Mouse (Mus musculus) embryo, embryonic 9.5 days (tissue): Measurements from ENCODE around the gene Rnd2.
A peak's percentile ranks its signal among the peaks of the same experiment; 100 is the strongest.
"Not testable (repeated sequence)": the region's sequence is repeated elsewhere in the genome, so short reads cannot be mapped to it uniquely, and the experiment has no call there.

Experiments used
- DNase-seq: peaks from one replicate; pipeline ENCODE4 v3.0.0-alpha.2; 2017; ENCODE audit errors: extremely low spot score

The Rnd2 gene

DNA sequence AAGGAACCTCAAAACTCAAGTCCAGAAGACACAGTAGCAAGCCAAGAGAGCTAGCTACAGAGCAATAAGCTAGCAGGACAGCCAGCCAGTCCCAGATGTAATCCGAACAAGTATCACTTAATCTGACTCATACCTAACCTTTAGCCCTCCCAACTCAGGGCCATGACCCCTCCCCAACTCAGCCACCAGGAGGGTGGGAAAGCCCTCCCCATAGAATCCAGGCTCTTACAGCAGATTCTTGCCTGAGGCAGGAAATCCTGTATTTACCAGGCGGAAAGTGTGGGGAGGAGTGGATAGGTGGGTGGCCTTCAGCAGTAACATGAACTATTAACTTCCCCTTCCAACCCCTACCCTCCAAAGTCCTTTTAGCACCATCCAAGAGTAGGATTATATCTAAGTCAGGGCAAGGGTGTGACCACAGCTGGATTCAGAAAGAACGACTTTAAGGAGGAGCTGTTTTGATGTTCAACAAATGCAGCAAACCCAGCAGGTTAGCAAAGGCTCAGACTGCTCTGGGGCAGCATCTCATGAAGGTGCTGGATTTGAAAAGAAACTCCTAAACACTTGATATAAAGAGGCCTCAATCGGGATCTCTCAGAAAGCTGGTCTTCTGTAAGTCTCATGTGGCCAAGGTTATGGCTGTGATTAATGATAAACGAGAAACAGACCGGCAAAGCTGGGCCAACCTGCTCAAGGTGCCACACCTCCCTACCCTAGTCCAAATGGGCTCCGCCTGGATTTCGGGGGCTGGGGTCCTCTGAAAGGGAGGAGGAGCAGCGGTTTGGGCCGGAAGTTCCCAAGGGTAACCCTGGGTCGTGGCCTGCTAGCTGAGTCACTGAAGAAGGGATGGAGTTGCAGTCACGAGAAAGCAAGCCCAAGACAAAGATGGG is at the start of gene Rnd2:
TSS of gene Rnd2 (plus strand) at position 789 of the 890 bp plus-strand sequence.
- no peak for DNase-seq

DNA sequence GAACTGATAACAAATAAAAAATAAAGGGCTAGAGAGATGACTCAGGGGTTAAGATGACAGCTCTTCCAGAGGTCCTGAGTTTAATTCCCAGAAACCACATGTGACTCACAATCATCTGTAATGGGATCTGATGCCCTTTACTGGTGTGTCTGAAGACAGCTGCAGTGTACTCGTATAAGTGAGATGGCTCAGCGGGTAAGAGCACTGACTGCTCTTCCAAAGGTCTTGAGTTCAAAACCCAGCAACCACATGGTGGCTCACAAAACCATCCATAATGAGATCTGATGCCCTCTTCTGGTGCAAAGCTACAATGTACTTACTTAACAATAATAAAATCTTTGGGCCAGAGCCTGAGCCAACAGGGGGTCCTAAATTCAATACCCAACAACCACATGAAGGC is 49.5 kb upstream of the Rnd2 start:
- no peak for DNase-seq

DNA sequence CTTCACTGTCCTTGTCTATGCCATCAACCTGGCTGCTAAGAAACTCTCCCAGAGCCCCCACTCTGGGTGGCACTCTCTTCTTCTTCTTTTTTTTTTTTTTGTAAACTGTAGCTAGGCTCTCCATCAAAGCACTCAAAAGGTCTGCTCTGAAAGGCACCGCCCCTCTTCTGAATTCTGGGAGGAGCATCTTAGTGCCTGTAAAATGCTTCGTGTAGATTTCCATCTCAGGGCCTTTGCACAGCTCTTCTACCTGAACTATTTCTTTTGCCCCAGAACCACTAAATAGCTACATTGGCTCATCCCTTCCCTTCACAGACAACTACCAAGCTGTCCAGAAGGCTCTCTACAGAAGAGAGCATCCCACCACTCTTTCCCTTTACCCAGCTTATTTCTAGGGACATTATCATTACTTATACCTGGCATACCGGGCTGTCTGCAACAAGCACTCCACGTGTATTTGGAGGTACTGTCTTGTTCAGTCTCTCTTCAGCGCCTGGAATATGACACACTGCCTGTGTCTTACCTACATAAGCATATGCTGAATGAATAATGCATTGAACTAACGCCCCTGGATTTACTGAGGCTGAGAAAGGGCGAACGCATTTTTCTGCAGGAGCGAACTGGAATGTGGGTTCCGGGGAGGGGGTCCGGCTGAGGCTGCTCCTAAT is 48.2 kb upstream of the Rnd2 start:
- no peak for DNase-seq

DNA sequence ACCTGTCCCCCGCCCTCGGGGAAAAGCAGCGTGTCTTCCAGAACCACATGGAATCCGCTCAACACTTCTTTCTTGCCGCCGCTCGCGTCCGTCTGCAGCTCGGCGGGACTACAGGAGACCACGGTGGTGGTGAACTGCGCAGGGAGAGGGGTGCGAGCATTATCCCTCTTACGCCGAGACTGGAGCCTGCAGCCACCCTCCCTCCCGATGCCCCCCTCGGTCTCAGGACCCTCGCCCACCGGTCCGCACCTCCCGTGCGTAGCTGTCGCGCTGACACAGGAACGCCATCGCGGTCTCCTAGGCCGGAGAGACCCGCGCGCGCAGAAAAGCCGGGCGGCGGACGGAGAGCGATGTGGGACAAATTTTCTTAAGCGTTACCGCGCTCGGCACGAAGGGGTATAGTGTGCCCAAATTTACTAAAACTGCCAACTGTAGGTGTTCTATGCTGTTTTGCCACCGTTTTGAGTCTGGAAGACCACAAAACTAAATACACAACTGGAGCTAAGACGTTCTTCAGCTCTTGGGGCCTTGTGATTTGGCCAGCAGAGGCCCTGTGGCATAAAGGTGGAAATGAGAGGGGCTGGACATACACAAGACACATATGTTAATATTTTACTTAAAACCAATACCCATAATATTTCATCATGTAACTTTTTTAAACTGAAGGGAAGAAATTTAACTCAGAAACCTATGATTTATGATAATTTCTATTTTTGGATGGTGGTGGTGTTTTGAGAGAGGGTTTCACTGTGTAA is 47.5 kb upstream of the Rnd2 start, which contains the start of gene Aarsd1:
TSS of gene Aarsd1 (minus strand) at position 515 of the 755 bp plus-strand sequence.
- peak; percentile 89 for DNase-seq

DNA sequence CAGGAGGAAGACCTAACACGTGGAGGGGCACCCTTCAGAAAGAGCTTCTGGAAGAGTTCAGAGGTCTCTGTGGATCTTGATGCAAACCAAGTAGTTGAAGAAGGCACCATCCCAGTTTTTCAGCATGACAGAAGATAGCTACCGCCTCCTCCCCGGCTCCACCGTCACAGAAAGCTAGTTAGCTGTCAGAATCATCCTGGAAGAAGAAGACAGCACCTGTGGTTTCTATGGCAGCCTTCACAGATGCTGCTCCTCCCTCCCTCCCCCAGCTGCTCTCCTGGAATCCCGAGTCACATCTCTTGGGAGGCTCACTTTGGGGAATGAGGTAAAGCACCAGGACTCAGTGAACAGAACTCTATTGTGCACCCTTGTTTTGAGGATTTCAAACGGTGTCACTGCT is 45.8 kb upstream of the Rnd2 start:
- no peak for DNase-seq

DNA sequence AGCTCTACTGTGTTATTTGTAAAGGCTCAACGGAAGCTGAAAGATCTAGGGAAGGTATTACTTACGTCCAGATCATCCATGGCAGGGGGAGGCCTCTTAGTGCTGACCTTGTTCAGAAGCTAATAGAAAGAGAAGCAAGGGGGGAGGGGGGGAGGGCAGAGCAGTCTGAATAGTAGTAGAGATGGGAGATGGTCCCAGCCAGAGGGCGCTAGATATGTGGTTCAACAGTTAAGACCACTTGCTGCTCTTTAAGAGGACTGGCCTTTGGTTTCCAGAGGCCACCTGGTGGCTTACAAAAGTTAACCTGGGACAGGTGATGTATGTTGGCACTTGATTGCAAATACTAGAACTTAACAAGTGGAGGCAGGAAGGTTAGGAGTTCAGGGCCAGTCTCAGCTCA is 45.2 kb upstream of the Rnd2 start:
- DNase-seq, result no peak

DNA sequence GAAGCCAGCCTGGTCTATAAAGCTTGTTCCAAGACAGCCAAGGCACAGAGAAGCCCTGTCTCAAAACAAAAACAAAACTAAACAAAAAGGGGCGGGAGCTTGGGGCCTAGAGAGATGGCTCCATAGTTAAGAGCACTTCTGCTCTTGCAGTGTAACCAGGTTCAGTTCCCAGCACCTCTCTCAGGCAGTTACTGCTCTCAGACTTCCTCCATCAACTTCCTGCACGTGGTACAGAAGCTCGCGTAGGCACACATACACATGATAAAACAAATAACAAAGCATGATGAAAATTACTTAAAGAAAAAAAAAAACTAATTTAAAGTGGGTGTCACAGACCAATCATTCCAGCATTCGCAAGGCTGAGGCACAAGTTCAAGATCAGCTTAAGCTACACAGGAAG is 44.7 kb upstream of the Rnd2 start:
- no peak for DNase-seq

DNA sequence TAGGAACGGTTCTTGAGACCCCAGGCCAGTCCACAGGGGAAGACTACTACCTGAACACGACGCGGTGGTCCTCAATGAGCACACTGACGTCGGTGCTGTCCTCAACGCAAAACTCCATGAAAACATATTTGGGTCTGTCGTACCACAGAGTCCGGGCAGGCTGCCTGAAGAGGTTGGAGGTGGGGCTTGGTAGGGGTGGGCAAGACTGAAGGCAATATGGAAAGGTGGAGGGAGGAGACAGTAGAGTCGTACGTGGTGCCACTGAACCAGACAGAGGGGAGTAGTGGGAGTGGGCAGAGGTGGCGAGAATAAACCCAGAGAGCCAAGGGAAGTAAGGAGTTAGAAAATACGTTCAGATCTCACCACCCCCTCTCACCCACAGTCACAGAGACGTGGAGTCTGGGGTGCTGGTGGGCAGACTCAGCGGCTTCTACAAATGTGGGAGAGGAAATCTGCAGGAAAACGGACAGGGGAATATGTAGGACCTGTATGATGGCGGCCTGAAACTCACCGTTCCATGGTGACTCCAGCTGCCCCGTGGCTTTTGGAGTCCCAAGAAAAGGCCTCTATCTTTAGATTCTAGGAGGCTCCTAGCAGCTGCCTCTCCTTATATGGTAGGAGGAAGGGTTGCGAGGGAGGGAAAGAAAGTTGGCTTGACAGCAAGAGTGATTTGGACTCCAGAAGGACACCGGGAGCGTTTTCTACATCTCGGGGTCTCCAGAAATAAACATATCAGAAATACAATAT is 40.5 kb upstream of the Rnd2 start, which contains the start of gene Gm27029:
TSS of gene Gm27029 (minus strand) at position 692 of the 747 bp plus-strand sequence.
- DNase-seq, result no peak

DNA sequence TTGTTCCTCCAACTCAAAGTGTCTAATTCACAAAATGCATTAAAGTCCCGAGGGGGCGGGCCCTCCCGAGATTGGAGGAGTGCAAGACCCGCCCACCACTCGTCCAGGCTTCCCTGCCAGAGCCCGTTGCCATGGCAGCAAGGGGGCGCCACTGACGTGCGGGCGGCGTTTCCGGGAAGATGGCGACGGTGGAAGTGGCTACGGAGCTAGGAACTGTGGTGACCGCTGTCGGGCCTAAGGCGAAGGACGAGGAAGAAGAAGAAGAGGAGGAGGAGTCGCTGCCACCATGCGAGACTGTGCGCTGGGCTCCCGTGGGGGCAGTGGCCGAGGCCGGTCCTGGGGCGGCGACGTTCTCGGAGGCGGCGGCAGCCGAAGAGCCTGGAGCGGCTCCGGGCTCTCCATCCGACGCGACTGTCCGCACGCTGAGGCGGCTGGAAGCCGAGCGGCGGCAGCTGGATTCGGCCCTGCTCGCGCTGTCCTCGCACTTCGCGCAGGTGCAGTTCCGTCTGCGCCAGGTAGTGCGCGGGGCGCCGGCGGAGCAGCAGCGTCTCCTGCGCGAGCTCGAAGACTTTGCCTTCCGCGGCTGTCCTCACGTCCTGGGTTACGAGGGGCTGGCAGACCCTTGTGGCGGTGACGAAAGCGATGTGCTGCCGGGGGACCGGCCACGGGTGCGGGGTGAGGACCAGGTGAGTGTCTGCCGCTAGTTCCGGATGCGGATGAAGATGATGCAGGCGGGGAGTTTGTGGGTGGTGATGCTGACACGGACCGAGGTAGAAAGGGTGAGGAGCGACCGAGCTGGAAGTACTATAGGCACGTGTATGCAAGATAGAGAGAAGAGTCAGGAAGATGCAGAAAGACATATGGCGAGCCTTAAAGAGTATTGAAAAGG is 39.6 kb upstream of the Rnd2 start, which contains the start of the genes Rundc1 and Ptges3l:
TSS of gene Rundc1 (plus strand) at position 161 of the 889 bp plus-strand sequence.
TSS of gene Ptges3l (minus strand) at position 409 of the 889 bp plus-strand sequence.
- peak; percentile 98 for DNase-seq

DNA sequence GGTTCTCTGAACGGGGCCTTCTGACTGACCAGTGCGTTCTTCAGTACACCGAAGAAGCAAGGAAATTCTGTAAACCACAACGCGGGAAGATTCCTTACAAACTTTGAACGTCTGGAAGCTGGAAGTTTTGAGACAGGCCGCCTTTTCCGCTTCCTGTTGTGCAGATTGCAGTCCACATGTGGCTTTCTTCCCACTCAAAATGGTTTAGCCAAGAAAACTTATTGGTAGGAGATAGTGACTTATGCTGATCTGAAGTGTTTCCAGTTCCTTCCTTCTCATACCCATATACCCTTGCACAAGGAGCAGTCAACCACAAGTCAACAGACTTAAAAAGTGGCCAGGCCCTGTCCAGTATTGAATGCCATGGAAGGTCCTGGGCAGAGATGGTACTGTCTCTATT is 38.6 kb upstream of the Rnd2 start:
- no peak for DNase-seq

DNA sequence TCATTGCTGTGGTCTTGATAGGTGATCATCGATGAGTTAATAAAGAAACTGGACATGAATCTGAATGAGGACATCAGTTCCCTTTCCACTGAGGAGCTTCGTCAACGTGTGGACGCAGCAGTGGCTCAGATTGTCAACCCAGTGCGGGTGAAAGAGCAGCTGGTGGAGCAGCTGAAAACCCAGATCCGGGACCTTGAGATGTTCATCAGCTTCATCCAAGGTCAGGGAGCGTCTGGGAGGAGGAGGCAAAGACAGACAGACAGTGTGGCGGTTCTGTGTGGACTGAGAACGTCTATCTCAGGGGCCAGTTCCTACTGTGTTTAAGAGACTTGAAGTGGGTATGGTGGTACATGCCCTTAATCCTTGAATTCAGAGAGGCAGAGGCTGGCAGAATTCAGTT is 33.5 kb upstream of the Rnd2 start:
- DNase-seq, result no peak

DNA sequence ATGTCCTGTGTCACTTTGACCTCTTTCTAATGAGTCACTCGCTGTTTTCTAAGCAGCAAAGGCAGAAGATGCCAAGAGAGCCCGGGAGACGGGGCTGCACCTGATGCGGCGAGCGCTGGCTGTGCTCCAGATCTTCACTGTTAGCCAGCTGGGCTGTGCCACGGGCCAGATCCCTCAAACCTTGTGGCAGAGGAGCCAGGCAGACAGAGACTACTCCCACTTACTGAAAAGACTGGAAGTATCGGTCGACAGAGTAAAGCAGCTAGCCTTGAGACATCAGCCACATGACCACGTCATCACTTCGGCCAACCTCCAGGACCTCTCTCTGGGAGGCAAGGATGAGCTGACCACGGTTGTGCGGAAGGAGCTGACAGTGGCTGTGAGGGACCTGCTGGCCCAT is 31.4 kb upstream of the Rnd2 start:
- no peak for DNase-seq

DNA sequence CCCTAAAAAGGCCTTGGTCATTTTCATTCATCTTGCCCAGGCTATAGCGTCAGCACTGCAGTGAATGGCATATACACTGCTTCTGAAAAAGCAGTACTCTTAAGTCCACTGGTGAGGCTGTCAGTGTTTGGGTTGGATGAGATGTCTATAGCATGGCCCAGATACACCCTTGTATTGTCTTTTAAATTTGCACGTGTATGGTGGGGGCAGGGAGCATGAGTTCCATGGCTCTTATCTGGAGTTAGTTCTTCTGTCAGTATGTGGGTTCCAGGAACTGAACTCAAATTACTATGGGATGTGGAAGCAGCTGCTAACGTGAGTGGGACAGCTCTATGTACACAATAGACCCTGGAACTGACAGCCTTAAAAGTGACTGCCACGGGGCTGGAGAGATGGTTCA is 29.0 kb upstream of the Rnd2 start:
- no peak for DNase-seq

DNA sequence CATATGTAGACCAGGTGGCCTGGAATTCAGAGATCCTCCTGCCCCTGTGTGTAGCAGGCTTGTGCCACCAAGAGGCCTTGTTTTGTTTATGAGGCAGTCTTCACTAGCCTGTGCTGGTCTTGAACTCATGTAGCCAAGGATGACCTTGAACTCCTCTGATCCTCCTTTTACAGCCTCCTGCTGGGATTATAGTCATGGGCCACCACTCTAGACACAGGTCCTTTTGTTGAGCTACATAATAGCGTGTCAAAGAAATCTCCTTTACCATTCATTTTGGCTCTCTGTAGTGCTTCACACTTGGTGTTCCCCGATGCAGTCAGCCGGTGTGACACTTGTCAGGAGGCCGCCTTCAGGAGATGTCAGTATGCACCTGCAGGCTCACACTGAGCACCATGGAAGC is 27.9 kb upstream of the Rnd2 start:
- no peak for DNase-seq

DNA sequence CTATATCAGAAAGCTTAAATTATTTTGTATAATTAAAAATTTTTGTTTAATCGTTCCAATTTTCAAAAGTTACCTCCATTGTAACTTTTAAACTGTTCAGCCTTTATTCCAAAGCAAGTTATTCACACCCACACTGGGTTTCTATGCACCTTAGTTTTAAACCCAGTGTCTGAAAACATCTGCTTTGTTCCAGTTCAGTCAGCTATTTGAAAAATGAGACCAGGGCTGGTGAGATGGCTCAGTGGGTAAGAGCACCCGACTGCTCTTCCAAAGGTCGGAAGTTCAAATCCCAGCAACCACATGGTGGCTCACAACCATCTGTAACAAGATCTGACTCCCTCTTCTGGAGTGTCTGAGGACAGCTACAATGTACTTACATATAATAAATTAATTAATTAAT is 26.8 kb upstream of the Rnd2 start:
- DNase-seq, result not testable (repeated sequence)

DNA sequence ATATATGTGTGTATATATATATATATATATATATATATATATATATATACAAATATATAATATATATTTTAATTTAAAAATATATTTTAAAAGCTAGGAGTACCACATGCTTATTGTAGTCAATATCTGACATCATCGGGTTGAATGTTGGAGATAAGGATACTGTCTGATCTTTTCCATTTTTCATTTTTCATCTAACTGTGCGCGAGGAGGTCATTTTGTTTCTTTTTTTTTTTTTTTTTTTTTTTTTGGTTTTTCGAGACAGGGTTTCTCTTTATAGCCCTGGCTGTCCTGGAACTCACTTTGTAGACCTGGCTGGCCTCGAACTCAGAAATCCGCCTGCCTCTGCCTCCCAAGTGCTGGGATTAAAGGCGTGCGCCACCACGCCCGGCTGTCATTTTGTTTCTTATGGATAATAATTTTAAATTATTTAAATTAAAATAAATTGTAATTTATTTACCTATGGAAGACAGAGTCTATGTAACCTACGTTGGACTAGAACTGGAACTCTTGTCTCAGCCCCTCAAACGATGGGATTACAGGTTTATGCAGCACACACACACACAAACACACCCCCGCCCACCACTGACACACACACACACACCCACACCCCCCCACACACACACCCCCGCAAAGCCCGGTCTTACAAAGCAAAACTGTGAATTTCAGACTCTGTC is 23.2 kb upstream of the Rnd2 start:
- DNase-seq, result not testable (repeated sequence)

DNA sequence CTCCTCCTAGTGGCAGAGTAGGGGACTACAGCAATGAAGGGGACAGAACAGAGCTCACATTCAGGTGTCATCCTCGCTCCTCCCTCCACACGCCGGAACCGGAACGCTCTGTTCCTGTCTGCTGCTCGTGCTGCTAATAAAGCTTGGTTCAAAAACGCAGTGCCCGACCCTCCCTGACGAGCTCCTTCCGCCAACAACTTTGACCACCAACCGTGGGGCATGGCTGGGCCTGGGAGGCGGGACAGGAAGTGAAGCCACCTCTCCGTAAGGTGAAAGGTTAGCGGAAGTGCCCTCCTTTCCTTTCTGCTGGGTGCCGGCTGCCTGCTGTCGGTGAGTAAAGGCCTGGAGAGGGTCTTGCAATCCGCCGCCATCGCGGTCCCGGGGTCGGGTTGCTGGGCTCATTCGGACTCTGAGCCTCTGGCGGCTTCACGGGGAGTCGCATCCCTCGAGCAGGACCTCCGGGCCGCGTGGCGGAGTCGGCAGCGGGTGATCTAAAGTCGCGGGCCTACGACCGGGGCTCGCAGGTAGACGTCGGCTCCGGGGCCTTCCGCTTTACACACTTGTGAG is 22.6 kb upstream of the Rnd2 start, which contains the start of gene Rpl27:
TSS of gene Rpl27 (plus strand) at position 172 of the 567 bp plus-strand sequence.
- peak; percentile 98 for DNase-seq

DNA sequence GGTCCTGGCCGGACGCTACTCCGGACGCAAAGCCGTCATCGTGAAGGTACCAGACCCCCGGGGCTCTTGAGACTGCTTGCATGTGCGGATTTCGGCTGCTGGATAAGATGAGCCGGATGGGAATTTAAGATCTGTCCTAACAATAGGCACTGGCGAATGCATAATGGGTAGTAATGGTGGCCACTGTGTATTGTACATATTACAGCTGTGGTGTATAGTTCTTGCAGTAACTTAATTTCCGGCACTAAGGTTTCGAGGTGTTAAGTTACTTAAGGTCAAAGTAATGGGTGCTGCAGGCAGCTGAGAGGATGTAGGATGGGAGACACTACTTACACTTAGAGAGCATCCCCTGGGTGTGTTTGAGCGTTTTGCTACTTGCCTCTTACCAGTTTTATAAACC is 22.0 kb upstream of the Rnd2 start:
- DNase-seq, result peak; percentile 49

DNA sequence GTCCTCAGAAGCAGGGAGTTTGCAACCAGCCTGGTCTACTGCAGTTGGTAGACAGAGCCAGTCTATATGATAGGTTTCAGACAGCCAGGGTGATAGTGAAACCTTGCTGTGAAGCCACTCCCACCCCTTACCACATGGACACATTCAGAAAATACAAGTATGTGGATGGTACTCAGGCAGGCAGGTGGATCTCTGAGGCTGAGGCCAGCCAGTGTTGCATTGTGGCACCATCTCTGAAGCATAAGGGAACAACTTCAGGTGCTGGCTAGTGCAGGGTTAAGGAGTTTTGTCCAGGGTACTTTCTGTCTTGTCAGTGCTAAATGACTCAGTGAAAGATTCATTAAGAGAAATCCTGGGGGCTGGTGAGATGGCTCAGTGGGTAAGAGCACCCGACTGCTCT is 18.5 kb upstream of the Rnd2 start:
- no peak for DNase-seq
